Comparison of ENCODE assay signal across 10 mouse cellular contexts in the genomic region with DNA sequence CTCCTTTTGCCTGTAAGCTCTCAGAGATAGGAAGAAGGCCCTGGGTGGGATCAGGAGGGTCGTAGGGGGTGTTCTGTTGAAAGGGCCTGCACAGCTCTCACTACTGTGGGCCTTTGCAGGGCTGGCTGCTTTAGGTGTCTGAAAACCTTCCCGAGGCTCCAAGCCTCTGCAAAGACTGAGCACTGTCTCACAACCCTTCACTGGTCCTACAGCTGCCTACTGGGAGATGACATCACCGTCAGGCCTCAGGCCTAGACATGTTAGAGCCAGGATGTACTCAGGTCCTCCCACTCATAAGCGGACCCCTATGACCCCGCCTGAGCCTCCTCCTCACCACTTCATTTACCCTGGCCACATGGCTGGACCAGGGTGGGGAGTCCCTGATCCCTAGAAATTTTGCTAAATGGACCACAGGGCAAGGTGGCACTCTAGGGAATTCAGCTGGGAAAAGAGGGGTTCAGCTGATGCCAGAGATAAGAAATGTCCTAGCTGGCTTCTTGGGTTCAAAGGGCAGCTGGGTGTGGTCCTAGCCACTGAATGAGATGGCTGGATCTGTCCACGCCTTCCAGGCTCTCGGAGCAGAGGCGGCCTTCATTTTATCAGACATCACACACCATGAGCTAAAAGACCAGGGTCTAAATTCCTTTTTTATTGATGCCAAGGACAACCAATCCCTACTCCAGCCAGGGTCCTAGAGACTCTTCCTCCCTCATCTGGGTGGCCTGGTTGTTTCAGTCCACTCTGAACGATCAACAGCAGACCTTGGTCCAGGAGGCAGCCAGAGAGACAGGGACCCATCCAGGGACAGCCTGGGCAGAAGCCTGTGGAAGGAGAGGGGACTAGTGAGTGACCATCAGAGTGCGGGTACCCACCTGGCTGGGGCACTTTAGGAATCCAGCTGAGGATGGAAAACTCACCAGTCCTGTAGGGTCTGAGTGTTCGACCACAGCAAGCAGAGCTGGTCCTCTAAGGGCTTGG. TPM values are rescaled to one million over a fixed set of nuclear protein-coding genes. Genes with fewer than 3 reads are reported as not detected.
DNase-seq lines count a peak whose midpoint lies in the region; ATAC-seq and TF ChIP-seq lines count a peak whose summit lies in the region.
"Had no signal": no experiment of that assay in that cellular context is flagged by ENCODE, and none has a peak within 500 bp of the region (broad histone marks: within the 10 kb centered on the region; RNA-seq: fewer than 3 reads in every experiment).

No protein-coding gene starts in this region.

- H3K4me1 ChIP-seq in forebrain, embryonic 12.5 days = peaks cover 18% of the 10 kb centered on the region
- peaks cover 2% of the 10 kb centered on the region; the same call in 1 of the 2 replicates for H3K4me1 ChIP-seq in forebrain, embryonic 11.5 days (replicated peaks; ENCODE audit: control insufficient read depth, insufficient read depth, low read length)
- H3K4me1 ChIP-seq in lung, embryonic 15.5 days = peaks cover 13% of the 10 kb centered on the region
- peaks cover 9% of the 10 kb centered on the region for H3K4me1 ChIP-seq in limb, embryonic 15.5 days
- H3K4me1 ChIP-seq in stomach, postnatal 0 days (replicated peaks; ENCODE audit: control insufficient read depth, insufficient read depth) = 0 out of 2 replicates have a peak, but pooled peaks cover 3% of the 10 kb centered on the region

- no peak; the same call in 1 of the 2 replicates for ATAC-seq in forebrain, embryonic 12.5 days (ENCODE audit: low FRiP score)
- ATAC-seq in forebrain, embryonic 11.5 days (replicated peaks; ENCODE audit: low FRiP score) = no peak
- no peak for ATAC-seq in lung, embryonic 15.5 days (ENCODE audit: borderline replicate concordance, extremely low read depth, low FRiP score, low TSS enrichment)
- ATAC-seq in limb, embryonic 15.5 days (ENCODE audit: insufficient number of reproducible peaks, low FRiP score, low TSS enrichment, low read depth) = no peak; the same call in 1 of the 2 replicates
- ATAC-seq in stomach, postnatal 0 days (ENCODE audit: low FRiP score, low TSS enrichment) = no peak

- no peak for DNase-seq in forebrain, embryonic 11.5 days (ENCODE audit: low spot score)
- DNase-seq in lung, postnatal 25 days (ENCODE audit: low spot score) = no peak
- no peak for DNase-seq in stomach, postnatal 0 days (ENCODE audit: low spot score)
- no peak for DNase-seq in ovary, postnatal 36 days (ENCODE audit: low spot score)
- DNase-seq in embryo, embryonic 10 days (ENCODE audit: low spot score) = no peak
- DNase-seq: spleen, adult 18-20 months had no signal

- H3K27me3 ChIP-seq in forebrain, embryonic 12.5 days = peaks cover 30% of the 10 kb centered on the region
- H3K27me3 ChIP-seq in forebrain, embryonic 11.5 days (ENCODE audit: control insufficient read depth, insufficient read depth, low read length) = peaks cover 4% of the 10 kb centered on the region
- peaks cover 4% of the 10 kb centered on the region; the same call in 1 of the 2 replicates for H3K27me3 ChIP-seq in lung, embryonic 15.5 days
- H3K27me3 ChIP-seq in limb, embryonic 15.5 days = 0 out of 2 replicates have a peak, but pooled peaks cover 4% of the 10 kb centered on the region
- no peaks in the 10 kb centered on the region for H3K27me3 ChIP-seq in stomach, postnatal 0 days (ENCODE audit: control insufficient read depth, insufficient read depth, low read length)

- no peak overlapping the region for H3K4me3 ChIP-seq in forebrain, embryonic 12.5 days (replicated peaks)
- H3K4me3 ChIP-seq in forebrain, embryonic 11.5 days (ENCODE audit: low read depth, low read length) = no peak overlapping the region
- no peak overlapping the region for H3K4me3 ChIP-seq in lung, embryonic 15.5 days
- peak overlapping the region; percentile 47; the same call in 1 of the 2 replicates for H3K4me3 ChIP-seq in limb, embryonic 15.5 days
- no peak overlapping the region for H3K4me3 ChIP-seq in stomach, postnatal 0 days (ENCODE audit: low read depth, low read length)

- H3K9ac ChIP-seq in forebrain, embryonic 12.5 days = no peak overlapping the region
- no peak overlapping the region for H3K9ac ChIP-seq in forebrain, embryonic 11.5 days (ENCODE audit: low read length)
- H3K9ac ChIP-seq in lung, embryonic 15.5 days = no peak overlapping the region
- H3K9ac ChIP-seq in limb, embryonic 15.5 days = no peak overlapping the region
- H3K9ac ChIP-seq in stomach, postnatal 0 days (ENCODE audit: low read length) = no peak overlapping the region

- H3K9me3 ChIP-seq in forebrain, embryonic 12.5 days = no peaks in the 10 kb centered on the region
- no peaks in the 10 kb centered on the region for H3K9me3 ChIP-seq in forebrain, embryonic 11.5 days (ENCODE audit: control insufficient read depth, low read length)
- no peaks in the 10 kb centered on the region for H3K9me3 ChIP-seq in lung, embryonic 15.5 days
- no peaks in the 10 kb centered on the region for H3K9me3 ChIP-seq in limb, embryonic 15.5 days
- no peaks in the 10 kb centered on the region for H3K9me3 ChIP-seq in stomach, postnatal 0 days (ENCODE audit: control insufficient read depth, low read length)

- TF ChIP-seq EP300 in stomach, postnatal 0 days (optimal IDR thresholded peaks at IDR 0.05) = no peak

- TF ChIP-seq CTCF in stomach, postnatal 0 days (IDR thresholded peaks at IDR 0.05; ENCODE audit: low read depth) = no peak

- H3K4me2 ChIP-seq in forebrain, embryonic 12.5 days = peak overlapping the region; percentile 90
- H3K4me2 ChIP-seq in forebrain, embryonic 11.5 days (ENCODE audit: low read depth, low read length, severe bottlenecking) = no peak overlapping the region
- H3K4me2 ChIP-seq in lung, embryonic 15.5 days = peak overlapping the region; percentile 96; the same call in 1 of the 2 replicates
- no peak overlapping the region for H3K4me2 ChIP-seq in limb, embryonic 15.5 days
- H3K4me2 ChIP-seq in stomach, postnatal 0 days (replicated peaks; ENCODE audit: low read depth) = peak overlapping the region; percentile 81; the same call in 1 of the 2 replicates

- H3K27ac ChIP-seq in forebrain, embryonic 12.5 days = no peak overlapping the region
- H3K27ac ChIP-seq in forebrain, embryonic 11.5 days (ENCODE audit: low read depth, low read length) = no peak overlapping the region
- no peak overlapping the region for H3K27ac ChIP-seq in lung, embryonic 15.5 days
- no peak overlapping the region for H3K27ac ChIP-seq in limb, embryonic 15.5 days
- no peak overlapping the region for H3K27ac ChIP-seq in stomach, postnatal 0 days (replicated peaks)

- H3K36me3 ChIP-seq in forebrain, embryonic 12.5 days (replicated peaks) = no peaks in the 10 kb centered on the region
- H3K36me3 ChIP-seq in forebrain, embryonic 11.5 days (ENCODE audit: control insufficient read depth, insufficient read depth, low read length) = no peaks in the 10 kb centered on the region
- H3K36me3 ChIP-seq in lung, embryonic 15.5 days = no peaks in the 10 kb centered on the region
- no peaks in the 10 kb centered on the region for H3K36me3 ChIP-seq in limb, embryonic 15.5 days
- no peaks in the 10 kb centered on the region for H3K36me3 ChIP-seq in stomach, postnatal 0 days (ENCODE audit: control insufficient read depth, insufficient read depth, low read length)

- 79% methylated on average over 11 of the region's 11 CpGs for WGBS in forebrain, embryonic 12.5 days
- WGBS in forebrain, embryonic 11.5 days = 81% methylated on average over 11 of the region's 11 CpGs
- 80% methylated on average over 11 of the region's 11 CpGs for WGBS in lung, embryonic 15.5 days
- WGBS in limb, embryonic 15.5 days = 69% methylated on average over 11 of the region's 11 CpGs
- WGBS in stomach, postnatal 0 days = 75% methylated on average over 11 of the region's 11 CpGs

RNA-seq across cellular contexts. Expression of a gene that starts 0.9 kb away (rescaled TPM):
- 0.70 TPM in 1 of 2 replicates, not detected in the other for polyA plus RNA-seq in forebrain, embryonic 12.5 days (2016; fragmentation: Nextera tagmentation; extraction: Ambion mirVana)
- polyA plus RNA-seq in forebrain, embryonic 11.5 days (2014; fragmentation: Nextera tagmentation; extraction: Ambion mirVana) = 2.5 TPM in 2 replicates
- 2.3 and 2.6 TPM in 2 replicates for polyA plus RNA-seq in lung, embryonic 15.5 days (2015; fragmentation: Nextera tagmentation; extraction: Ambion mirVana)
- polyA plus RNA-seq in limb, embryonic 15.5 days (2015; fragmentation: Nextera tagmentation; extraction: Ambion mirVana) = 11.3 and 16.5 TPM in 2 replicates
- 2.2 and 2.4 TPM in 2 replicates for polyA plus RNA-seq in stomach, postnatal 0 days (2015; fragmentation: Nextera tagmentation; extraction: Ambion mirVana)
- polyA plus RNA-seq: liver, adult 2 months had no signal

RNA-seq across cellular contexts. Expression of a gene that starts 1.4 kb away (rescaled TPM):
- polyA plus RNA-seq in forebrain, embryonic 12.5 days (2016; fragmentation: Nextera tagmentation; extraction: Ambion mirVana) = not detected in 2 replicates
- polyA plus RNA-seq in forebrain, embryonic 11.5 days (2014; fragmentation: Nextera tagmentation; extraction: Ambion mirVana) = not detected in 2 replicates
- not detected in 2 replicates for polyA plus RNA-seq in lung, embryonic 15.5 days (2015; fragmentation: Nextera tagmentation; extraction: Ambion mirVana)
- 0.19 and 0.29 TPM in 2 replicates for polyA plus RNA-seq in limb, embryonic 15.5 days (2015; fragmentation: Nextera tagmentation; extraction: Ambion mirVana)
- 1.2 and 2.0 TPM in 2 replicates for polyA plus RNA-seq in stomach, postnatal 0 days (2015; fragmentation: Nextera tagmentation; extraction: Ambion mirVana)

RNA-seq across cellular contexts. Expression of a gene that starts 11.7 kb away (rescaled TPM):
- 0.69 and 0.83 TPM in 2 replicates for polyA plus RNA-seq in forebrain, embryonic 12.5 days (2016; fragmentation: Nextera tagmentation; extraction: Ambion mirVana)
- polyA plus RNA-seq in forebrain, embryonic 11.5 days (2014; fragmentation: Nextera tagmentation; extraction: Ambion mirVana) = 0.57 and 1.2 TPM in 2 replicates
- polyA plus RNA-seq in lung, embryonic 15.5 days (2015; fragmentation: Nextera tagmentation; extraction: Ambion mirVana) = 3.0 and 4.6 TPM in 2 replicates
- polyA plus RNA-seq in limb, embryonic 15.5 days (2015; fragmentation: Nextera tagmentation; extraction: Ambion mirVana) = 3.1 and 3.4 TPM in 2 replicates
- polyA plus RNA-seq in stomach, postnatal 0 days (2015; fragmentation: Nextera tagmentation; extraction: Ambion mirVana) = 11.3 and 12.2 TPM in 2 replicates

RNA-seq across cellular contexts. Expression of a gene that starts 13.8 kb away (rescaled TPM):
- polyA plus RNA-seq in forebrain, embryonic 12.5 days (2016; fragmentation: Nextera tagmentation; extraction: Ambion mirVana) = 0.38 and 0.60 TPM in 2 replicates
- 0.24 and 0.43 TPM in 2 replicates for polyA plus RNA-seq in forebrain, embryonic 11.5 days (2014; fragmentation: Nextera tagmentation; extraction: Ambion mirVana)
- polyA plus RNA-seq in lung, embryonic 15.5 days (2015; fragmentation: Nextera tagmentation; extraction: Ambion mirVana) = 0.49 and 0.57 TPM in 2 replicates
- 1.5 TPM in 2 replicates for polyA plus RNA-seq in limb, embryonic 15.5 days (2015; fragmentation: Nextera tagmentation; extraction: Ambion mirVana)
- 0.06 and 0.16 TPM in 2 replicates for polyA plus RNA-seq in stomach, postnatal 0 days (2015; fragmentation: Nextera tagmentation; extraction: Ambion mirVana)
- polyA plus RNA-seq: liver, adult 2 months had no signal

RNA-seq across cellular contexts. Expression of a gene that starts 49.4 kb away (rescaled TPM):
- 106 and 107 TPM in 2 replicates for polyA plus RNA-seq in forebrain, embryonic 12.5 days (2016; fragmentation: Nextera tagmentation; extraction: Ambion mirVana)
- 99.6 and 102 TPM in 2 replicates for polyA plus RNA-seq in forebrain, embryonic 11.5 days (2014; fragmentation: Nextera tagmentation; extraction: Ambion mirVana)
- 71.8 and 71.9 TPM in 2 replicates for polyA plus RNA-seq in lung, embryonic 15.5 days (2015; fragmentation: Nextera tagmentation; extraction: Ambion mirVana)
- 64.3 and 68.9 TPM in 2 replicates for polyA plus RNA-seq in limb, embryonic 15.5 days (2015; fragmentation: Nextera tagmentation; extraction: Ambion mirVana)
- 19.1 and 19.9 TPM in 2 replicates for polyA plus RNA-seq in stomach, postnatal 0 days (2015; fragmentation: Nextera tagmentation; extraction: Ambion mirVana)

Comparison
In these comparisons a context has a peak if more than half of its experiments do, and no peak if none do; other contexts are left out.
1. H3K4me2 ChIP-seq: peak in forebrain, embryonic 12.5 days (single experiment), lung, embryonic 15.5 days (single experiment) and stomach, postnatal 0 days (single experiment); none in forebrain, embryonic 11.5 days (single experiment) and limb, embryonic 15.5 days (single experiment).